Mouse (Mus musculus): Measurements from ENCODE around the gene Naip6. TPM values are rescaled to one million over a fixed set of nuclear protein-coding genes. Genes with fewer than 3 reads are reported as not detected.
"Not testable (repeated sequence)": the region's sequence is repeated elsewhere in the genome, so short reads cannot be mapped to it uniquely, and the experiment has no call there.

Gene Naip6
- polyA plus RNA-seq, 1 experiment from 2014 or later: 0.05 TPM

GRCm38 (mm10) chr13:100255925-100256324, 61.5 kb downstream of the Naip6 start:
- not testable (repeated sequence) for ATAC-seq (ENCODE audit: extremely low read depth, insufficient number of reproducible peaks, low FRiP score, low TSS enrichment); H3K27ac ChIP-seq (replicated peaks); H3K9me3 ChIP-seq; H3K27me3 ChIP-seq (replicated peaks); H3K4me3 ChIP-seq; H3K36me3 ChIP-seq; H3K4me1 ChIP-seq; H3K4me2 ChIP-seq; H3K9ac ChIP-seq
- WGBS: 76% methylated on average over 6 of the region's 6 CpGs

DNA sequence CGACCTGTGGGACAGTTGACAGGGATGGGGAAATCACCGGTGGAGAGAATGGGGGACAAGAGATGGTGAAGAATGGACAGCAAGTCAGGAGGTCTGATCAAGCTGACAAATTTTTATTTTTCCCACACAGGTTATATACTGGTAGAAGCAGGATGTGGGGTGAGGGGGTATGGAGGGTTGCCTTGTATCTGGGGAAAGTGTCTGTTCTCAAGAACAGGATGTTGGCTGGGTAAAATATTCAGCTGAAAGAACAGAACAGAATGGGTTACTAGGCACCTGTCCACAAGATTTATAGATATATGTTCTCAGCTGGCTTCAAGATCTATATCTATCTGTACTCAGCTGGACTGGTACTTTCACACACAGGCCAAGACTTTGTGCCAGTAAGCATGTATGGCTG, 65.6 kb downstream of the Naip6 start:
- H3K27me3 ChIP-seq (replicated peaks); ATAC-seq (ENCODE audit: extremely low read depth, insufficient number of reproducible peaks, low FRiP score, low TSS enrichment); H3K4me3 ChIP-seq; H3K4me1 ChIP-seq; H3K36me3 ChIP-seq; H3K4me2 ChIP-seq; H3K9me3 ChIP-seq; H3K27ac ChIP-seq (replicated peaks); H3K9ac ChIP-seq: not testable (repeated sequence)
- 84% methylated on average over 2 of the region's 2 CpGs for WGBS

- not testable (repeated sequence) for H3K4me3 ChIP-seq; H3K9me3 ChIP-seq; H3K4me1 ChIP-seq; ATAC-seq (ENCODE audit: extremely low read depth, insufficient number of reproducible peaks, low FRiP score, low TSS enrichment); H3K27me3 ChIP-seq (replicated peaks); H3K27ac ChIP-seq (replicated peaks); H3K36me3 ChIP-seq; H3K4me2 ChIP-seq; H3K9ac ChIP-seq
- 64% methylated on average over 5 of the region's 5 CpGs for WGBS
These were observed 70.5 kb downstream of the Naip6 start for GRCm38 (mm10) chr13:100246896-100247519.

- H3K9me3 ChIP-seq; H3K27me3 ChIP-seq (replicated peaks); H3K36me3 ChIP-seq; H3K4me3 ChIP-seq; H3K4me1 ChIP-seq; H3K27ac ChIP-seq (replicated peaks); H3K9ac ChIP-seq; ATAC-seq (ENCODE audit: extremely low read depth, insufficient number of reproducible peaks, low FRiP score, low TSS enrichment); H3K4me2 ChIP-seq: not testable (repeated sequence)
- WGBS: 63% methylated on average over 4 of the region's 4 CpGs
These were observed 71.3 kb downstream of the Naip6 start, which contains the start of gene Naip5 for GRCm38 (mm10) chr13:100246223-100246622. TSS of gene Naip5 (minus strand) at chr13:100246323.

- H3K4me1 ChIP-seq: no peaks in the 10 kb centered on the region
These were observed 73.8 kb downstream of the Naip6 start for GRCm38 (mm10) chr13:100243702-100244101.

More at GRCm38 (mm10) chr13:100243702-100244101, 73.8 kb downstream of the Naip6 start:
- H3K9me3 ChIP-seq: no peaks in the 10 kb centered on the region
- H3K4me2 ChIP-seq: no peak overlapping the region
- no peak overlapping the region for H3K27ac ChIP-seq (replicated peaks)
- no peak for ATAC-seq (ENCODE audit: extremely low read depth, insufficient number of reproducible peaks, low FRiP score, low TSS enrichment)
- no peaks in the 10 kb centered on the region for H3K36me3 ChIP-seq
- no peak overlapping the region for H3K9ac ChIP-seq
- no peaks in the 10 kb centered on the region for H3K27me3 ChIP-seq (replicated peaks)
- no peak overlapping the region for H3K4me3 ChIP-seq

Other genes starting within 250 kb of the Naip6 start
- gene Bdp1, start 213.6 kb downstream of the Naip6 start, polyA plus RNA-seq (2015; fragmentation: Nextera tagmentation; extraction: Ambion mirVana): 17.9 and 19.2 TPM in 2 replicates
- 116 and 119 TPM in 2 replicates for gene Serf1, start 209.7 kb downstream of the Naip6 start, polyA plus RNA-seq (2015; fragmentation: Nextera tagmentation; extraction: Ambion mirVana)
- gene Smn1, start 192.8 kb downstream of the Naip6 start, polyA plus RNA-seq (2015; fragmentation: Nextera tagmentation; extraction: Ambion mirVana): 30.4 and 30.5 TPM in 2 replicates
- gene Naip2, start 115.6 kb downstream of the Naip6 start, polyA plus RNA-seq (2015; fragmentation: Nextera tagmentation; extraction: Ambion mirVana): 0.13 and 0.19 TPM in 2 replicates
- gene Naip5, start 71.4 kb downstream of the Naip6 start, polyA plus RNA-seq (2015; fragmentation: Nextera tagmentation; extraction: Ambion mirVana): 0.10 and 0.19 TPM in 2 replicates
- not detected in 2 replicates for gene Naip1, start 135.2 kb upstream of the Naip6 start, polyA plus RNA-seq (2015; fragmentation: Nextera tagmentation; extraction: Ambion mirVana)
- 44.9 and 50.2 TPM in 2 replicates for gene Gtf2h2, start 174.9 kb upstream of the Naip6 start, polyA plus RNA-seq (2015; fragmentation: Nextera tagmentation; extraction: Ambion mirVana)
- 2.5 and 2.6 TPM in 2 replicates for gene Ocln, start 235.0 kb upstream of the Naip6 start, polyA plus RNA-seq (2015; fragmentation: Nextera tagmentation; extraction: Ambion mirVana)

Measured in heart, embryonic 13.5 days (tissue).